Mouse (Mus musculus) induced T-regulatory cell, adult 2 months (primary cell): ENCODE results near the gene Scgb1a1.

Source experiments
- DNase-seq: peaks from one replicate; pipeline ENCODE4 v3.0.0-alpha.2; 2012; ENCODE audit warnings: low read depth

Scgb1a1 gene

GRCm38 (mm10) chr19:9087821-9088220 is at the start of gene Scgb1a1:
Gene Scgb1a1 (minus strand): TSS chr19:9087958.
- DNase-seq: no peak

GRCm38 (mm10) chr19:9137159-9137558 is 49.4 kb upstream of the Scgb1a1 start:
- DNase-seq: no peak

- peak; percentile 93 for DNase-seq
Measured at GRCm38 (mm10) chr19:9135512-9136331, 48.0 kb upstream of the Scgb1a1 start, which contains the start of gene Asrgl1. Gene Asrgl1 (minus strand): TSS chr19:9135636.

- peak; percentile 73 for DNase-seq
Measured at GRCm38 (mm10) chr19:9134746-9135511, 47.2 kb upstream of the Scgb1a1 start.

- no peak for DNase-seq
Measured at GRCm38 (mm10) chr19:9129996-9130395, 42.2 kb upstream of the Scgb1a1 start.

GRCm38 (mm10) chr19:9128499-9129194 is 40.9 kb upstream of the Scgb1a1 start:
- DNase-seq: no peak

- peak; percentile 35 for DNase-seq
Measured at GRCm38 (mm10) chr19:9123986-9124385, 36.2 kb upstream of the Scgb1a1 start.

GRCm38 (mm10) chr19:9122390-9122789 is 34.6 kb upstream of the Scgb1a1 start:
- no peak for DNase-seq

- DNase-seq: no peak
Measured at GRCm38 (mm10) chr19:9119655-9120425, 32.1 kb upstream of the Scgb1a1 start.

GRCm38 (mm10) chr19:9117275-9117674 is 29.5 kb upstream of the Scgb1a1 start:
- DNase-seq: no peak

- DNase-seq: no peak
Measured at GRCm38 (mm10) chr19:9116268-9116667, 28.5 kb upstream of the Scgb1a1 start.

- no peak for DNase-seq
Measured at GRCm38 (mm10) chr19:9112043-9112442, 24.3 kb upstream of the Scgb1a1 start.

GRCm38 (mm10) chr19:9110182-9110869 is 22.6 kb upstream of the Scgb1a1 start:
- peak; percentile 89 for DNase-seq

- DNase-seq: no peak
Measured at GRCm38 (mm10) chr19:9108536-9108935, 20.8 kb upstream of the Scgb1a1 start.

- DNase-seq: peak; percentile 37
Measured at GRCm38 (mm10) chr19:9107379-9107755, 19.6 kb upstream of the Scgb1a1 start.

- no peak for DNase-seq
Measured at GRCm38 (mm10) chr19:9106751-9107378, 19.1 kb upstream of the Scgb1a1 start.

GRCm38 (mm10) chr19:9106096-9106495 is 18.3 kb upstream of the Scgb1a1 start:
- no peak for DNase-seq

GRCm38 (mm10) chr19:9105101-9105685 is 17.4 kb upstream of the Scgb1a1 start:
- no peak for DNase-seq

- peak; percentile 46 for DNase-seq
Measured at GRCm38 (mm10) chr19:9103986-9104385, 16.2 kb upstream of the Scgb1a1 start.

- no peak for DNase-seq
Measured at GRCm38 (mm10) chr19:9101062-9101457, 13.3 kb upstream of the Scgb1a1 start.
